Mouse (Mus musculus): ENCODE results near the gene Sptb. TPM values are rescaled to one million over a fixed set of nuclear protein-coding genes. Genes with fewer than 3 reads are reported as not detected.

Sptb gene
- total and polyA plus RNA-seq, 2 experiments = 0.43 to 0.46 TPM

- Histone ChIP-seq H3K27ac (replicated peaks; ENCODE audit: insufficient read depth, low read depth, low read length) (no peak overlapping the region), H3K27me3 (ENCODE audit: control insufficient read depth, insufficient read depth, low read length) (no peaks in the 10 kb centered on the region), H3K36me3 (ENCODE audit: control insufficient read depth, insufficient read depth, low read length) (no peaks in the 10 kb centered on the region), H3K4me3 (ENCODE audit: insufficient read depth, low read depth, low read length) (no peak overlapping the region), H3K79me2 (ENCODE audit: control insufficient read depth, insufficient read depth, low read length) (no peaks in the 10 kb centered on the region), H3K4me1 (ENCODE audit: control insufficient read depth, insufficient read depth, low read length) (peaks cover 6% of the 10 kb centered on the region; the same call in 1 of the 2 replicates), H3K9ac (ENCODE audit: low read depth, low read length) (no peak overlapping the region)
- no peak for DNase-seq (ENCODE audit: extremely low read depth, low read depth, low spot score)
- WGBS = 72% methylated on average over 15 of the region's 15 CpGs
- TF ChIP-seq POLR2A (IDR thresholded peaks at IDR 0.05; ENCODE audit: extremely low read depth, insufficient read depth, low read length) (no peak), CTCF (IDR thresholded peaks at IDR 0.05; ENCODE audit: low read depth, low read length) (no peak)
Measured at GRCm38 (mm10) chr12:76634899-76635693, 75.3 kb downstream of the Sptb start.

GRCm38 (mm10) chr12:76623374-76623773 is 87.0 kb downstream of the Sptb start:
- Histone ChIP-seq H3K27me3 (ENCODE audit: control insufficient read depth, insufficient read depth, low read length) (no peaks in the 10 kb centered on the region), H3K27ac (replicated peaks; ENCODE audit: insufficient read depth, low read depth, low read length) (no peak overlapping the region), H3K9ac (ENCODE audit: low read depth, low read length) (no peak overlapping the region), H3K79me2 (ENCODE audit: control insufficient read depth, insufficient read depth, low read length) (no peaks in the 10 kb centered on the region), H3K4me3 (ENCODE audit: insufficient read depth, low read depth, low read length) (no peak overlapping the region), H3K36me3 (ENCODE audit: control insufficient read depth, insufficient read depth, low read length) (no peaks in the 10 kb centered on the region), H3K4me1 (ENCODE audit: control insufficient read depth, insufficient read depth, low read length) (no peaks in the 10 kb centered on the region)
- 89% methylated on average over 6 of the region's 6 CpGs for WGBS
- DNase-seq (ENCODE audit: extremely low read depth, low read depth, low spot score) = no peak
- TF ChIP-seq CTCF (IDR thresholded peaks at IDR 0.05; ENCODE audit: low read depth, low read length) (no peak), POLR2A (IDR thresholded peaks at IDR 0.05; ENCODE audit: extremely low read depth, insufficient read depth, low read length) (no peak)

- Histone ChIP-seq H3K27ac (replicated peaks; ENCODE audit: insufficient read depth, low read depth, low read length) (no peak overlapping the region), H3K79me2 (ENCODE audit: control insufficient read depth, insufficient read depth, low read length) (no peaks in the 10 kb centered on the region), H3K36me3 (ENCODE audit: control insufficient read depth, insufficient read depth, low read length) (no peaks in the 10 kb centered on the region), H3K27me3 (ENCODE audit: control insufficient read depth, insufficient read depth, low read length) (no peaks in the 10 kb centered on the region), H3K4me3 (ENCODE audit: insufficient read depth, low read depth, low read length) (no peak overlapping the region), H3K9ac (ENCODE audit: low read depth, low read length) (no peak overlapping the region), H3K4me1 (ENCODE audit: control insufficient read depth, insufficient read depth, low read length) (no peaks in the 10 kb centered on the region)
- TF ChIP-seq POLR2A (IDR thresholded peaks at IDR 0.05; ENCODE audit: extremely low read depth, insufficient read depth, low read length) = no peak
- TF ChIP-seq CTCF (IDR thresholded peaks at IDR 0.05; ENCODE audit: low read depth, low read length) = no peak
- DNase-seq (ENCODE audit: extremely low read depth, low read depth, low spot score) = no peak
- 78% methylated on average over 5 of the region's 5 CpGs for WGBS
Measured at GRCm38 (mm10) chr12:76619847-76620246, 90.5 kb downstream of the Sptb start.

GRCm38 (mm10) chr12:76618175-76618574 is 92.2 kb downstream of the Sptb start:
- TF ChIP-seq CTCF (IDR thresholded peaks at IDR 0.05; ENCODE audit: low read depth, low read length) (no peak), POLR2A (IDR thresholded peaks at IDR 0.05; ENCODE audit: extremely low read depth, insufficient read depth, low read length) (no peak)
- WGBS = 85% methylated on average over 4 of the region's 4 CpGs
- no peak overlapping the region for H3K4me3 ChIP-seq (ENCODE audit: insufficient read depth, low read depth, low read length)
- no peaks in the 10 kb centered on the region for H3K4me1 ChIP-seq (ENCODE audit: control insufficient read depth, insufficient read depth, low read length)
- no peak for DNase-seq (ENCODE audit: extremely low read depth, low read depth, low spot score)
- no peaks in the 10 kb centered on the region for H3K36me3 ChIP-seq (ENCODE audit: control insufficient read depth, insufficient read depth, low read length)
- no peaks in the 10 kb centered on the region for H3K79me2 ChIP-seq (ENCODE audit: control insufficient read depth, insufficient read depth, low read length)
- no peak overlapping the region for H3K9ac ChIP-seq (ENCODE audit: low read depth, low read length)
- no peaks in the 10 kb centered on the region for H3K27me3 ChIP-seq (ENCODE audit: control insufficient read depth, insufficient read depth, low read length)
- no peak overlapping the region for H3K27ac ChIP-seq (replicated peaks; ENCODE audit: insufficient read depth, low read depth, low read length)

- Histone ChIP-seq H3K79me2 (ENCODE audit: control insufficient read depth, insufficient read depth, low read length) (no peaks in the 10 kb centered on the region), H3K9ac (ENCODE audit: low read depth, low read length) (no peak overlapping the region), H3K4me3 (ENCODE audit: insufficient read depth, low read depth, low read length) (no peak overlapping the region), H3K4me1 (ENCODE audit: control insufficient read depth, insufficient read depth, low read length) (no peaks in the 10 kb centered on the region), H3K27me3 (ENCODE audit: control insufficient read depth, insufficient read depth, low read length) (no peaks in the 10 kb centered on the region), H3K36me3 (ENCODE audit: control insufficient read depth, insufficient read depth, low read length) (no peaks in the 10 kb centered on the region), H3K27ac (replicated peaks; ENCODE audit: insufficient read depth, low read depth, low read length) (no peak overlapping the region)
- TF ChIP-seq POLR2A (IDR thresholded peaks at IDR 0.05; ENCODE audit: extremely low read depth, insufficient read depth, low read length) (no peak), CTCF (IDR thresholded peaks at IDR 0.05; ENCODE audit: low read depth, low read length) (no peak)
- DNase-seq (ENCODE audit: extremely low read depth, low read depth, low spot score) = no peak
- WGBS = 90% methylated on average over 4 of the region's 4 CpGs
Measured at GRCm38 (mm10) chr12:76615580-76615937, 94.8 kb downstream of the Sptb start.

GRCm38 (mm10) chr12:76614868-76615579 is 95.3 kb downstream of the Sptb start:
- TF ChIP-seq CTCF (IDR thresholded peaks at IDR 0.05; ENCODE audit: low read depth, low read length) (no peak), POLR2A (IDR thresholded peaks at IDR 0.05; ENCODE audit: extremely low read depth, insufficient read depth, low read length) (no peak)
- no peaks in the 10 kb centered on the region for H3K4me1 ChIP-seq (ENCODE audit: control insufficient read depth, insufficient read depth, low read length)
- 65% methylated on average over 12 of the region's 12 CpGs for WGBS
- no peaks in the 10 kb centered on the region for H3K79me2 ChIP-seq (ENCODE audit: control insufficient read depth, insufficient read depth, low read length)
- H3K9ac ChIP-seq (ENCODE audit: low read depth, low read length) = no peak overlapping the region
- peak; percentile 26 for DNase-seq (ENCODE audit: extremely low read depth, low read depth, low spot score)
- no peak overlapping the region for H3K27ac ChIP-seq (replicated peaks; ENCODE audit: insufficient read depth, low read depth, low read length)
- no peaks in the 10 kb centered on the region for H3K27me3 ChIP-seq (ENCODE audit: control insufficient read depth, insufficient read depth, low read length)
- H3K36me3 ChIP-seq (ENCODE audit: control insufficient read depth, insufficient read depth, low read length) = no peaks in the 10 kb centered on the region
- no peak overlapping the region for H3K4me3 ChIP-seq (ENCODE audit: insufficient read depth, low read depth, low read length)
